Mouse (Mus musculus) bone marrow, adult 2 months (tissue): ENCODE results near the gene March10.

ENCODE experiments used
- CTCF ChIP-seq: fragments of 200-500 bp; IDR thresholded peaks from 2 replicates; pipeline ENCODE4 v1.5.1; 2011; ENCODE audit warnings: low read length, control low read depth; ENCODE audit not compliant: control insufficient read depth, insufficient read depth
- POLR2A ChIP-seq: fragments of 200-500 bp; IDR thresholded peaks from 2 replicates; pipeline ENCODE4 v1.6.1; 2011; ENCODE audit warnings: low read depth, mild to moderate bottlenecking, control low read depth, low read length, borderline replicate concordance; ENCODE audit not compliant: control insufficient read depth

GRCm38 (mm10) chr11:105420671-105421450 lies 35.7 kb downstream of the March10 start:
- TF ChIP-seq POLR2A (no peak), CTCF (no peak)
